Mouse (Mus musculus) lung, embryonic 15.5 days (tissue): ENCODE data around the gene Gm9837. TPM values are rescaled to one million over a fixed set of nuclear protein-coding genes. Genes with fewer than 3 reads are reported as not detected.
"Not testable (repeated sequence)": the region's sequence is repeated elsewhere in the genome, so short reads cannot be mapped to it uniquely, and the experiment has no call there.

ENCODE experiments used
- ATAC-seq: fragments of 200-750 bp; cut with Nextera tagmentation; 2 replicates; pipeline ENCODE4 v1.8.0; 2017; ENCODE audit warnings: moderate number of reproducible peaks, borderline replicate concordance; ENCODE audit not compliant: low FRiP score, low TSS enrichment; ENCODE audit errors: extremely low read depth
- H3K27ac ChIP-seq: fragments of 300-500 bp; sonication (generic); 2 replicates; pipeline ENCODE4 v1.5.1; 2015; ENCODE audit warnings: moderate library complexity, mild to moderate bottlenecking, inconsistent platforms
- H3K27me3 ChIP-seq: fragments of 300-500 bp; sonication (generic); 2 replicates; pipeline ENCODE4 v1.6.1; 2015; ENCODE audit warnings: inconsistent platforms
- H3K36me3 ChIP-seq: fragments of 300-500 bp; sonication (generic); 2 replicates; pipeline ENCODE4 v1.6.1; 2015; ENCODE audit warnings: inconsistent platforms
- H3K4me1 ChIP-seq: fragments of 300-500 bp; sonication (generic); 2 replicates; pipeline ENCODE4 v1.6.1; 2015; ENCODE audit warnings: inconsistent platforms
- H3K4me2 ChIP-seq: fragments of 300-500 bp; sonication (generic); 2 replicates; pipeline ENCODE4 v1.6.1; 2015; ENCODE audit warnings: inconsistent platforms, mild to moderate bottlenecking, moderate library complexity
- H3K4me3 ChIP-seq: fragments of 300-500 bp; sonication (generic); 2 replicates; pipeline ENCODE4 v1.5.1; 2015; ENCODE audit warnings: mild to moderate bottlenecking, inconsistent platforms
- H3K9ac ChIP-seq: fragments of 300-500 bp; sonication (generic); 2 replicates; pipeline ENCODE4 v1.6.1; 2015; ENCODE audit warnings: inconsistent platforms
- H3K9me3 ChIP-seq: fragments of 300-500 bp; sonication (generic); 2 replicates; pipeline ENCODE4 v1.6.1; 2016; ENCODE audit warnings: inconsistent platforms
- WGBS: fragments of 180-500 bp; shearing (Covaris S2); methylation state at CpG from one replicate; pipeline ENCODE4 v1.1.7; 2015; 5-methylcytosine and 5-hydroxymethylcytosine counted together
- polyA plus RNA-seq: library from polyadenylated mRNA; unstranded; fragments of >200 nt; fragmentation: Nextera tagmentation; extraction: Ambion mirVana; gene quantifications from 2 replicates; pipeline ENCODE4 v1.2.1, GENCODE M21; 2015

Gm9837 gene
- polyA plus RNA-seq, 1 experiment from 2014 or later: not detected

- H3K4me1 ChIP-seq: peaks cover 13% of the 10 kb centered on the region
- 92% methylated on average over 5 of the region's 5 CpGs for WGBS
- no peak overlapping the region for H3K27ac ChIP-seq
- no peak overlapping the region for H3K9ac ChIP-seq
- no peak overlapping the region for H3K4me2 ChIP-seq
- H3K36me3 ChIP-seq: peaks cover 14% of the 10 kb centered on the region; the same call in 1 of the 2 replicates
- H3K9me3 ChIP-seq: no peaks in the 10 kb centered on the region
- ATAC-seq: no peak
- H3K27me3 ChIP-seq: no peaks in the 10 kb centered on the region
- no peak overlapping the region for H3K4me3 ChIP-seq
These were observed 41.6 kb downstream of the Gm9837 start for GRCm38 (mm10) chr11:53428716-53429057.

GRCm38 (mm10) chr11:53427993-53428715, 42.1 kb downstream of the Gm9837 start:
- no peaks in the 10 kb centered on the region for H3K27me3 ChIP-seq
- H3K4me1 ChIP-seq: peaks cover 13% of the 10 kb centered on the region
- peaks cover 14% of the 10 kb centered on the region; the same call in 1 of the 2 replicates for H3K36me3 ChIP-seq
- no peaks in the 10 kb centered on the region for H3K9me3 ChIP-seq
- no peak overlapping the region for H3K4me2 ChIP-seq
- no peak overlapping the region for H3K27ac ChIP-seq
- H3K4me3 ChIP-seq: no peak overlapping the region
- 86% methylated on average over 3 of the region's 3 CpGs for WGBS
- no peak for ATAC-seq
- no peak overlapping the region for H3K9ac ChIP-seq

GRCm38 (mm10) chr11:53426914-53427313, 43.4 kb downstream of the Gm9837 start:
- not testable (repeated sequence) for H3K4me3 ChIP-seq, H3K9ac ChIP-seq, H3K4me2 ChIP-seq, H3K27me3 ChIP-seq, ATAC-seq, H3K27ac ChIP-seq, H3K9me3 ChIP-seq
- Histone ChIP-seq H3K36me3 (peaks cover 14% of the 10 kb centered on the region; the same call in 1 of the 2 replicates), H3K4me1 (peaks cover 13% of the 10 kb centered on the region)
- WGBS: 72% methylated on average over 3 of the region's 3 CpGs

- H3K4me2 ChIP-seq: no peak overlapping the region
- no peak overlapping the region for H3K4me3 ChIP-seq
- no peaks in the 10 kb centered on the region for H3K9me3 ChIP-seq
- H3K27me3 ChIP-seq: no peaks in the 10 kb centered on the region
- H3K27ac ChIP-seq: no peak overlapping the region
- H3K36me3 ChIP-seq: peaks cover 14% of the 10 kb centered on the region; the same call in 1 of the 2 replicates
- no peak for ATAC-seq
- WGBS: 75% methylated on average over 6 of the region's 6 CpGs
- H3K9ac ChIP-seq: no peak overlapping the region
- peaks cover 10% of the 10 kb centered on the region for H3K4me1 ChIP-seq
These were observed 44.5 kb downstream of the Gm9837 start for GRCm38 (mm10) chr11:53425711-53426255.

GRCm38 (mm10) chr11:53425251-53425650, 45.0 kb downstream of the Gm9837 start:
- no peak overlapping the region for H3K4me2 ChIP-seq
- H3K9me3 ChIP-seq: no peaks in the 10 kb centered on the region
- H3K9ac ChIP-seq: no peak overlapping the region
- 36% methylated on average over 3 of the region's 3 CpGs for WGBS
- no peaks in the 10 kb centered on the region for H3K27me3 ChIP-seq
- peaks cover 10% of the 10 kb centered on the region for H3K4me1 ChIP-seq
- no peak for ATAC-seq
- no peak overlapping the region for H3K27ac ChIP-seq
- peaks cover 15% of the 10 kb centered on the region; the same call in 1 of the 2 replicates for H3K36me3 ChIP-seq
- H3K4me3 ChIP-seq: no peak overlapping the region

GRCm38 (mm10) chr11:53424826-53425225, 45.5 kb downstream of the Gm9837 start:
- 52% methylated on average over 2 of the region's 2 CpGs for WGBS
- Histone ChIP-seq H3K9ac (no peak overlapping the region), H3K4me1 (peaks cover 7% of the 10 kb centered on the region), H3K4me3 (no peak overlapping the region), H3K27me3 (no peaks in the 10 kb centered on the region), H3K27ac (no peak overlapping the region), H3K4me2 (no peak overlapping the region), H3K9me3 (no peaks in the 10 kb centered on the region), H3K36me3 (peaks cover 19% of the 10 kb centered on the region; the same call in 1 of the 2 replicates)
- ATAC-seq: no peak

GRCm38 (mm10) chr11:53423036-53423435, 47.2 kb downstream of the Gm9837 start, which contains the start of gene Leap2:
Gene Leap2, minus strand, starts transcription at chr11:53423170.
- H3K9ac ChIP-seq: no peak within 1 kb of the TSS
- 75% methylated on average over 4 of the region's 4 CpGs for WGBS
- no peaks in the 10 kb centered on the region for H3K4me1 ChIP-seq
- no peak for ATAC-seq
- H3K4me2 ChIP-seq: no peak within 1 kb of the TSS
- no peaks in the 10 kb centered on the region for H3K9me3 ChIP-seq
- H3K36me3 ChIP-seq: peaks cover 25% of the 10 kb centered on the region
- H3K4me3 ChIP-seq: no peak within 1 kb of the TSS
- H3K27ac ChIP-seq: no peak within 1 kb of the TSS
- H3K27me3 ChIP-seq: no peaks in the 10 kb centered on the region

Other genes starting within 250 kb of the Gm9837 start
- gene Hspa4, start 170.0 kb downstream of the Gm9837 start, polyA plus RNA-seq: 88.8 and 91.2 TPM in 2 replicates
- 17.6 and 21.7 TPM in 2 replicates for gene Zcchc10, start 145.8 kb downstream of the Gm9837 start, polyA plus RNA-seq
- 51.1 and 53.4 TPM in 2 replicates for gene Aff4, start 119.6 kb downstream of the Gm9837 start, polyA plus RNA-seq
- gene Leap2, start 47.3 kb downstream of the Gm9837 start, polyA plus RNA-seq: 0.34 TPM in 1 of 2 replicates, not detected in the other
- 468 and 484 TPM in 2 replicates for gene Uqcrq, start 39.6 kb downstream of the Gm9837 start, polyA plus RNA-seq
- 1.7 TPM in 2 replicates for gene Gdf9, start 39.5 kb downstream of the Gm9837 start, polyA plus RNA-seq
- gene Gm10447, start 13.4 kb downstream of the Gm9837 start, polyA plus RNA-seq: not detected in 2 replicates
- gene Shroom1, start 13.3 kb downstream of the Gm9837 start, polyA plus RNA-seq: 1.8 and 2.4 TPM in 2 replicates
- gene Gm9945, start 9.7 kb upstream of the Gm9837 start, polyA plus RNA-seq: not detected in 2 replicates
- gene Sowaha, start 9.8 kb upstream of the Gm9837 start, polyA plus RNA-seq: 0.06 and 0.24 TPM in 2 replicates
- gene Sept8, start 48.8 kb upstream of the Gm9837 start, polyA plus RNA-seq: 24.3 and 25.1 TPM in 2 replicates
- 61.6 and 65.7 TPM in 2 replicates for gene Kif3a, start 96.9 kb upstream of the Gm9837 start, polyA plus RNA-seq
- gene Il4, start 148.2 kb upstream of the Gm9837 start, polyA plus RNA-seq: 1.2 TPM in 2 replicates
- 0.12 TPM in 1 of 2 replicates, not detected in the other for gene Il13, start 164.2 kb upstream of the Gm9837 start, polyA plus RNA-seq
- gene Rad50, start 236.8 kb upstream of the Gm9837 start, polyA plus RNA-seq: 33.4 and 33.5 TPM in 2 replicates